ENCODE assay signal across 28 mouse cellular contexts in the genomic region with DNA sequence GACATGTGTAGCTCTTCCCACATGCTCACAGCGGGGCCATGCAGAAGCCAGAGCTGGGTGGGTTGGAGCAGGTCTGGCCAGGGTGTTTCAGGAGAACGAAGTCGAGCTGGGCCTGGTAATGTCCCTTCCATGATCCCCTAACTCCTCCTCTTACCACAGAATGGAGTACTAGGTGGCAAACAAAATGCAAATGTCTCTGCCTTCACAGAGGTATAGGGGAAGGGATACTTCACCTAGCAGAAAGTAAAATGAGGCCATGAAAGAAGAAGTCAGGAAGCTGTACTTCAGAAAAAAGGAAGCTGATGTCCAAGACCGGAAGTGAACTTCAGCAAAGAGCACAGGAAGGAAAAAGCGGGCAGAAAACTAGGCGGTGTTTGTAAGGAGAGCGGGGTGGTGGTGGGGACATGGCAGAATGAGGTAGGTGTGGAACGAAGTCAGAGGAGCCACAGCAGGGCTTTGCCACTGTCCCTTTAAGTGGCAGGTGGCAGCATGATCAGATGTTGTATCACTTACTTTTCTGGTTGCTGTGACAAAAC.
A peak's percentile ranks its signal among the peaks of the same experiment; 100 is the strongest.
DNase-seq lines count a peak whose midpoint lies in the region; ATAC-seq and TF ChIP-seq lines count a peak whose summit lies in the region.
"Had no signal": no experiment of that assay in that cellular context is flagged by ENCODE, and none has a peak within 500 bp of the region (broad histone marks: within the 10 kb centered on the region; RNA-seq: fewer than 3 reads in every experiment).

No protein-coding gene starts in this region.

- no peaks in the 10 kb centered on the region for H3K9me3 ChIP-seq in MEL (replicated peaks; ENCODE audit: insufficient read depth, low read length)
- no peaks in the 10 kb centered on the region for H3K9me3 ChIP-seq in embryonic facial prominence, embryonic 10.5 days
- H3K9me3 ChIP-seq: forebrain, embryonic 10.5 days; heart, embryonic 12.5 days; hindbrain, embryonic 12.5 days; kidney, embryonic 15.5 days; limb, embryonic 15.5 days; liver, embryonic 15.5 days; lung, embryonic 15.5 days; midbrain, embryonic 15.5 days; neural tube, embryonic 13.5 days had no signal

- H3K79me2 ChIP-seq in MEL (ENCODE audit: control insufficient read depth, insufficient read depth, low read length, poor library complexity), result no peaks in the 10 kb centered on the region

- TF ChIP-seq EP300 in MEL (IDR thresholded peaks at IDR 0.05; ENCODE audit: low read depth in 1 of 2, low read length in 2 of 2), result no peak

- no peak for TF ChIP-seq RAD21 in MEL (IDR thresholded peaks at IDR 0.05; ENCODE audit: low read depth, low read length)

- TF ChIP-seq POLR2A in MEL (IDR thresholded peaks at IDR 0.05; ENCODE audit: control insufficient read depth in 1 of 2, insufficient read depth in 1 of 2, low read depth in 1 of 2, low read length in 2 of 2, poor library complexity in 1 of 2), result no peak

- H3K9ac ChIP-seq in MEL (ENCODE audit: control insufficient read depth, low read depth, low read length, poor library complexity, severe bottlenecking), result no peak overlapping the region
- H3K9ac ChIP-seq: forebrain, postnatal 0 days; heart, embryonic 12.5 days; hindbrain, embryonic 12.5 days; kidney, embryonic 15.5 days; limb, embryonic 15.5 days; liver, embryonic 15.5 days; lung, embryonic 15.5 days; midbrain, embryonic 15.5 days; neural tube, embryonic 13.5 days had no signal

- H3K4me3 ChIP-seq in MEL (ENCODE audit: control insufficient read depth in 1 of 2, insufficient read depth in 1 of 2, low read depth in 2 of 2, low read length in 2 of 2), result no peak overlapping the region
- no peak overlapping the region for H3K4me3 ChIP-seq in embryonic facial prominence, embryonic 10.5 days
- H3K4me3 ChIP-seq: forebrain, embryonic 10.5 days; heart, embryonic 12.5 days; hindbrain, embryonic 12.5 days; kidney, embryonic 15.5 days; limb, embryonic 15.5 days; liver, embryonic 15.5 days; lung, embryonic 15.5 days; midbrain, embryonic 15.5 days; neural tube, embryonic 13.5 days had no signal

- no peak overlapping the region for H3K27ac ChIP-seq in MEL (ENCODE audit: control insufficient read depth, low read depth, low read length)
- H3K27ac ChIP-seq in embryonic facial prominence, embryonic 10.5 days (replicated peaks), result no peak overlapping the region
- H3K27ac ChIP-seq: forebrain, embryonic 10.5 days; hindbrain, embryonic 12.5 days; kidney, embryonic 15.5 days; limb, embryonic 15.5 days; liver, embryonic 15.5 days; lung, embryonic 15.5 days; macrophage; neural tube, embryonic 13.5 days; stomach, postnatal 0 days had no signal

- peaks cover 0 to 6% of the 10 kb centered on the region in 2 experiments; a peak in 1 of 4 replicates for H3K4me1 ChIP-seq in MEL (ENCODE audit: control insufficient read depth in 1 of 2, insufficient read depth in 2 of 2, low read length in 2 of 2)
- H3K4me1 ChIP-seq in embryonic facial prominence, embryonic 10.5 days, result peaks cover 14% of the 10 kb centered on the region
- H3K4me1 ChIP-seq: hindbrain, embryonic 12.5 days; liver, embryonic 15.5 days had no signal

- WGBS in embryonic facial prominence, embryonic 10.5 days, result 87% methylated on average over 8 of the region's 8 CpGs

- H3K27me3 ChIP-seq in MEL (ENCODE audit: control insufficient read depth in 1 of 2, insufficient read depth in 2 of 2, low read length in 2 of 2), result no peaks in the 10 kb centered on the region
- H3K27me3 ChIP-seq in embryonic facial prominence, embryonic 10.5 days (replicated peaks; ENCODE audit: low read depth, poor library complexity, severe bottlenecking), result no peaks in the 10 kb centered on the region
- H3K27me3 ChIP-seq: heart, embryonic 12.5 days; kidney, embryonic 15.5 days; limb, embryonic 15.5 days; liver, embryonic 15.5 days; lung, embryonic 15.5 days; midbrain, embryonic 15.5 days; neural tube, embryonic 13.5 days had no signal

- no peak for TF ChIP-seq CTCF in MEL (IDR thresholded peaks at IDR 0.05 in 2 of 3, conservative IDR thresholded peaks at IDR 0.05 in 1 of 3; ENCODE audit: control insufficient read depth in 1 of 3, insufficient read depth in 1 of 3, low read depth in 2 of 3, low read length in 3 of 3, poor library complexity in 1 of 3, severe bottlenecking in 1 of 3)

- peak; percentile 74 for ATAC-seq in granulocyte monocyte progenitor cell, adult 5-6 weeks (replicated peaks; ENCODE audit: poor library complexity, severe bottlenecking)
- peak; percentile 67 for ATAC-seq in megakaryocyte progenitor cell, adult 5-6 weeks (replicated peaks; ENCODE audit: poor library complexity)
- ATAC-seq: forebrain, postnatal 0 days; midbrain, embryonic 15.5 days had no signal

- peak; percentile 37 for DNase-seq in MEL (ENCODE audit: low read depth, low spot score)
- DNase-seq in thymus, postnatal 25 days, result peak; percentile 38
- DNase-seq in lung, postnatal 10 days, result no peak
- DNase-seq in embryonic facial prominence, embryonic 10.5 days (ENCODE audit: low spot score), result no peak
- DNase-seq in adrenal gland, postnatal 36 days, result no peak
- DNase-seq: adrenal gland, postnatal 14 days; B cell, adult 2 months; cerebellum, adult 9-11 months; forebrain, postnatal 0 days; gastrocnemius, postnatal 14 days; heart, adult 18-20 months; heart, postnatal 10 days; kidney, adult 11 months; kidney, postnatal 36 days; right cerebral cortex, adult 18-20 months had no signal

- no peaks in the 10 kb centered on the region for H3K36me3 ChIP-seq in MEL (ENCODE audit: control insufficient read depth in 1 of 2, insufficient read depth in 2 of 2, low read length in 2 of 2)
- H3K36me3 ChIP-seq in embryonic facial prominence, embryonic 10.5 days (replicated peaks), result no peaks in the 10 kb centered on the region
- H3K36me3 ChIP-seq: forebrain, embryonic 10.5 days; heart, embryonic 12.5 days; hindbrain, embryonic 12.5 days; kidney, embryonic 15.5 days; liver, embryonic 15.5 days; lung, embryonic 15.5 days; midbrain, embryonic 15.5 days; neural tube, embryonic 13.5 days had no signal

TF ChIP-seq in MEL, 35 proteins besides CTCF, POLR2A, EP300 and RAD21:
- TF ChIP-seq MYB (IDR thresholded peaks at IDR 0.05; ENCODE audit: low read depth, low read length), result no peak
- TF ChIP-seq MEF2A (IDR thresholded peaks at IDR 0.05; ENCODE audit: extremely low read depth, insufficient replicate concordance, low read depth, low read length, poor library complexity, severe bottlenecking), result no peak
- no peak for TF ChIP-seq MYC (IDR thresholded peaks at IDR 0.05; ENCODE audit: low read depth, low read length)
- TF ChIP-seq RCOR1 (IDR thresholded peaks at IDR 0.05; ENCODE audit: low read depth, low read length), result no peak
- TF ChIP-seq MXI1 (IDR thresholded peaks at IDR 0.05; ENCODE audit: low read depth, low read length), result no peak
- no peak for TF ChIP-seq USF2 (IDR thresholded peaks at IDR 0.05; ENCODE audit: borderline replicate concordance in 1 of 2, insufficient read depth in 1 of 2, low read depth in 1 of 2, low read length in 2 of 2)
- TF ChIP-seq HCFC1 (IDR thresholded peaks at IDR 0.05; ENCODE audit: low read depth, low read length), result no peak
- no peak for TF ChIP-seq NELFE (IDR thresholded peaks at IDR 0.05; ENCODE audit: low read depth, low read length)
- no peak for TF ChIP-seq ZNF384 (IDR thresholded peaks at IDR 0.05; ENCODE audit: low read depth, low read length)
- TF ChIP-seq TBP (IDR thresholded peaks at IDR 0.05; ENCODE audit: low read depth, low read length), result no peak
- TF ChIP-seq SMC3 (IDR thresholded peaks at IDR 0.05; ENCODE audit: low read depth, low read length), result no peak
- no peak for TF ChIP-seq USF1 (IDR thresholded peaks at IDR 0.05; ENCODE audit: low read depth, low read length)
- TF ChIP-seq CHD1 (IDR thresholded peaks at IDR 0.05; ENCODE audit: low read depth, low read length), result no peak
- no peak for TF ChIP-seq MAFK (IDR thresholded peaks at IDR 0.05; ENCODE audit: borderline replicate concordance, low read depth, low read length)
- TF ChIP-seq ETS1 (IDR thresholded peaks at IDR 0.05; ENCODE audit: low read depth, low read length), result no peak

Comparison
In these comparisons a context has a peak if more than half of its experiments do, and no peak if none do; other contexts are left out.
1. DNase-seq: peak in MEL (single experiment) and thymus, postnatal 25 days (single experiment); none in lung, postnatal 10 days (single experiment), embryonic facial prominence, embryonic 10.5 days (single experiment) and adrenal gland, postnatal 36 days (0 of 2).